Mouse (Mus musculus) cerebellum, adult 2 months (tissue): ENCODE measurements at regions not wholly inside any gene's neighbourhood (a gene's known extent, or its start where the extent isn't known, plus 50 kb on each side); places are given as distances from the start of the nearest gene placed in this dataset.
"Not testable (repeated sequence)": the region's sequence is repeated elsewhere in the genome, so short reads cannot be mapped to it uniquely, and the experiment has no call there.

Experiments
- DNase-seq, 2 experiments: peaks; one replicate each; pipeline ENCODE4 v3.0.0; 2021
- H3K27ac ChIP-seq: fragments of 200-500 bp; 2 replicates; pipeline ENCODE4 v1.5.1; 2012; ENCODE audit warnings: low read length, control low read depth, inconsistent platforms; ENCODE audit not compliant: insufficient read depth
- H3K27me3 ChIP-seq: fragments of 200-500 bp; 2 replicates; pipeline ENCODE4 v1.6.1; 2012; ENCODE audit warnings: inconsistent platforms, mild to moderate bottlenecking, low read length, moderate library complexity; ENCODE audit not compliant: control insufficient read depth, insufficient read depth
- H3K4me1 ChIP-seq: fragments of 200-500 bp; 2 replicates; pipeline ENCODE4 v1.6.1; 2011; ENCODE audit warnings: low read length; ENCODE audit not compliant: control insufficient read depth, insufficient read depth
- H3K4me3 ChIP-seq: fragments of 200-500 bp; replicated peaks from 2 replicates; pipeline ENCODE3; 2011; ENCODE audit warnings: mild to moderate bottlenecking, low read depth, low read length, control low read depth; ENCODE audit not compliant: insufficient read depth
- CTCF ChIP-seq: fragments of 200-500 bp; IDR thresholded peaks from 2 replicates; pipeline ENCODE4 v1.5.1; 2011; ENCODE audit warnings: low read depth, mild to moderate bottlenecking, control low read depth, low read length, moderate library complexity, borderline replicate concordance; ENCODE audit not compliant: insufficient read depth
- POLR2A ChIP-seq: fragments of 200-500 bp; IDR thresholded peaks from 2 replicates; pipeline ENCODE4 v1.6.1; 2011; ENCODE audit warnings: low read length, control low read depth, borderline replicate concordance; ENCODE audit not compliant: insufficient read depth
- WGBS: fragments of 180-500 bp; shearing (Covaris S2); methylation state at CpG from one replicate; pipeline ENCODE4 v1.1.7; 2018; 5-methylcytosine and 5-hydroxymethylcytosine counted together

DNA sequence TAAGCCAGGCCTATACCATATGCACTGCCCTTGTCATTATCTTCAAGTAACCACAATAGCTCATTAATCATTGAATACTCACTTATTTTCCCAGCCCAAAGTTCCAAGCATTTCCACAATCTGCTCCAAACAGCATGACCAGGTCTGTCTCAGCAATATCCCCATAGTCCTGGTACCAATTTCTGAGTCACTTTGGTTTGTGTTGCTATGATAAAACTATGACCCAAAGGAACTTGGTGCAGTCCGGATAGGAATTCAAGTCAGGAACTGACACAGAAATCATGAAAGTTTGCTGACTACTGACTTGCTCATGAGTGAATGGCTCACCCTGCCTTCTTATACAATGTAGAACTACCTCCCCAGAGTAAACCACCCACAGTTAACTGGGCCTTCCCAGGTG, 309.4 kb downstream of the Gxylt1 start:
- WGBS: 95% methylated on average over 1 of the region's 1 CpGs
- H3K27me3 ChIP-seq: no peaks in the 10 kb centered on the region
- no peak for DNase-seq
- no peaks in the 10 kb centered on the region for H3K4me1 ChIP-seq
- H3K4me3 ChIP-seq: no peak overlapping the region
- TF ChIP-seq CTCF (no peak), POLR2A (no peak)
- H3K27ac ChIP-seq: no peak overlapping the region

DNA sequence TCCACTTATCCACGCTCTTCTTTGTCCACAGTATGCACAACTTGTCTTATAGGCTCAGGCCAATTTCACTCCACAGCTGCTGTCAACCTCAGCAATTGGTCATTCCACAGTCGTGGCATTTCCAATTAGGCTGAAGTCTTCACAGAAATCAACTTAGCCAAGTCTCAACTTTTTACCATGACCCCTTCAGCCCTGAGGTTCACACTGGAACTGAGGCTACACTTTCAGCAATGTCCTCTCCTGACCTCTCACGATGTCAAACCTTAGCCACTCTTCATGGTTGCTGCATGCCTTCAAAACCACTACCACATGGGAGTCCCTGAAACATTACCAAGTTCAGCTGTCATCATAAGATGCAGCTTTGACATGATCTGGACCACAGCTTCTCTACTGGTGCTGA, 310.1 kb downstream of the Gxylt1 start:
- DNase-seq: no peak
- H3K27me3 ChIP-seq: no peaks in the 10 kb centered on the region
- H3K27ac ChIP-seq: no peak overlapping the region
- H3K4me1 ChIP-seq: no peaks in the 10 kb centered on the region
- no peak overlapping the region for H3K4me3 ChIP-seq
- TF ChIP-seq POLR2A (no peak), CTCF (no peak)
- WGBS: 77% methylated on average over 3 of the region's 3 CpGs

GRCm38 (mm10) chr15:92964131-92964530, 310.8 kb downstream of the Gxylt1 start:
- H3K4me1 ChIP-seq: no peaks in the 10 kb centered on the region
- no peaks in the 10 kb centered on the region for H3K27me3 ChIP-seq
- no peak overlapping the region for H3K27ac ChIP-seq
- no peak for DNase-seq
- TF ChIP-seq POLR2A (no peak), CTCF (no peak)
- WGBS: 86% methylated on average over 1 of the region's 1 CpGs
- H3K4me3 ChIP-seq: no peak overlapping the region

- H3K4me3 ChIP-seq, H3K27ac ChIP-seq, H3K4me1 ChIP-seq, DNase-seq, H3K27me3 ChIP-seq: not testable (repeated sequence)
- WGBS: 92% methylated on average over 3 of the region's 3 CpGs
These were observed 324.1 kb downstream of the Gxylt1 start for GRCm38 (mm10) chr15:92950912-92951311.

GRCm38 (mm10) chr15:92946216-92946615, 328.8 kb downstream of the Gxylt1 start:
- H3K27me3 ChIP-seq: no peaks in the 10 kb centered on the region
- TF ChIP-seq POLR2A: no peak
- no peak for TF ChIP-seq CTCF
- no peaks in the 10 kb centered on the region for H3K4me1 ChIP-seq
- no peak overlapping the region for H3K4me3 ChIP-seq
- no peak for DNase-seq
- H3K27ac ChIP-seq: no peak overlapping the region
- 33% methylated on average over 5 of the region's 5 CpGs for WGBS

DNA sequence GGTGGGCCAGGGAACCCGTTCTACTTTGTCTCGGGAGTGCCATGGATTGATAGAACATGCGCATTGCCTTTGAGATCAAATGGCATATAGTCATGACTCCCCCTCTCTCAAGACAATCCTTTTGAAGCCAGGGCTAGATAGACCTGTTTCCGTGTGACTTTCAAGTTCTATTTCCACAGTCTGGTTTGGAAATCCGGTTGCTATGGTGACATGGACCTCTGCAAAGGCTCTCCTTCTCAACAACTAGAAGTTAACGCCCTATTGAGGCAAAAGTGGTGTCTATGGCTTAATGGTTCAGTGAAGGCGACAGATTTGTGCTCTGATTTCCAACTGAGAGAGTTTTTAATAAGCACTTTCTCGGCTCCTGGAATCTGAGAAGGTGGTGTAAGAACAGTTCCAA, 371.2 kb downstream of the Gxylt1 start:
- H3K27me3 ChIP-seq: no peaks in the 10 kb centered on the region
- TF ChIP-seq CTCF (no peak), POLR2A (no peak)
- H3K4me1 ChIP-seq: no peaks in the 10 kb centered on the region
- no peak overlapping the region for H3K4me3 ChIP-seq
- 63% methylated on average over 8 of the region's 8 CpGs for WGBS
- no peak overlapping the region for H3K27ac ChIP-seq
- DNase-seq: no peak

DNA sequence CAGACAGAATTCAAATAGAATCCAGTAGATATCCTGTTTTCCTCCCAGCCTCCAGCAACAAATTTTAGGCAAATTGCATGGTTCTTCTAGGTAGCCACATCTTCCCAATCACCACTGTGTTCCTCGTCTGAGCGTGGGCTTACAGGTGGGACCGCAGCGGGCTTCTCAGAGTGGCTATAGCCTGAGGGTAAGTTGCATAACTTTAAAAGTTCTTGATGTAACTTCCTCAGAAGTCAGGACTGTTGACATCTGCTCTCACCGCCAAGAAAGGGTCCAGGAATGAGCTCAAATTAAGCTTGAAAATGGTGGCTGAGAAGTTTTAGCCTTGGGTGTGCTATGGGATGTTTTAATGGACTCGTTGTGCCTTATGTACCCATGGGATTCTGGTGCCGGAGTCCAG, 377.7 kb downstream of the Gxylt1 start:
- Histone ChIP-seq H3K4me1 (no peaks in the 10 kb centered on the region), H3K27ac (no peak overlapping the region), H3K4me3 (no peak overlapping the region), H3K27me3 (no peaks in the 10 kb centered on the region)
- TF ChIP-seq CTCF (no peak), POLR2A (no peak)
- WGBS: 91% methylated on average over 7 of the region's 7 CpGs
- DNase-seq: no peak

GRCm38 (mm10) chr15:92895836-92896235, 379.1 kb downstream of the Gxylt1 start:
- TF ChIP-seq POLR2A (no peak), CTCF (no peak)
- Histone ChIP-seq H3K27ac (no peak overlapping the region), H3K4me1 (no peaks in the 10 kb centered on the region), H3K4me3 (no peak overlapping the region), H3K27me3 (no peaks in the 10 kb centered on the region)
- 81% methylated on average over 4 of the region's 4 CpGs for WGBS
- DNase-seq: no peak

GRCm38 (mm10) chr15:92876438-92876837, 398.5 kb downstream of the Gxylt1 start:
- WGBS: 31% methylated on average over 5 of the region's 5 CpGs
- Histone ChIP-seq H3K4me1 (no peaks in the 10 kb centered on the region), H3K27me3 (no peaks in the 10 kb centered on the region; the same call in 1 of the 2 replicates), H3K4me3 (no peak overlapping the region), H3K27ac (no peak overlapping the region)
- no peak for DNase-seq
- TF ChIP-seq POLR2A (no peak), CTCF (no peak)
